Mouse (Mus musculus) kidney, adult 2 months (tissue): ENCODE measurements around the gene Plpp4. TPM values are rescaled to one million over a fixed set of nuclear protein-coding genes. Genes with fewer than 3 reads are reported as not detected.

Experiments
- DNase-seq: peaks from one replicate; pipeline ENCODE4 v3.0.0; 2021
- H3K27ac ChIP-seq: fragments of 200-500 bp; 2 replicates; pipeline ENCODE4 v1.5.1; 2012; ENCODE audit warnings: low read depth, low read length, control low read depth, inconsistent platforms; ENCODE audit not compliant: insufficient read depth
- H3K27me3 ChIP-seq: fragments of 200-500 bp; replicated peaks from 2 replicates; pipeline ENCODE4 v1.6.1; 2012; ENCODE audit warnings: mild to moderate bottlenecking, moderate library complexity, low read length, inconsistent platforms; ENCODE audit not compliant: control insufficient read depth, insufficient read depth
- H3K36me3 ChIP-seq: fragments of 200-500 bp; 2 replicates; pipeline ENCODE4 v1.6.1; 2012; ENCODE audit warnings: mild to moderate bottlenecking, moderate library complexity, low read length, inconsistent platforms; ENCODE audit not compliant: control insufficient read depth, insufficient read depth
- H3K4me1 ChIP-seq: fragments of 200-500 bp; 2 replicates; pipeline ENCODE4 v1.6.1; 2011; ENCODE audit warnings: low read length; ENCODE audit not compliant: control insufficient read depth, insufficient read depth
- H3K4me3 ChIP-seq: fragments of 200-500 bp; 2 replicates; pipeline ENCODE4 v1.5.1; 2011; ENCODE audit warnings: mild to moderate bottlenecking, low read depth, low read length, control low read depth; ENCODE audit not compliant: insufficient read depth
- CTCF ChIP-seq: fragments of 200-500 bp; conservative IDR thresholded peaks from 2 replicates; pipeline ENCODE4 v1.5.1; 2011; ENCODE audit warnings: low read depth, mild to moderate bottlenecking, control low read depth, low read length, moderate library complexity, mixed read lengths; ENCODE audit not compliant: insufficient read depth, insufficient read length
- POLR2A ChIP-seq: fragments of 200-500 bp; IDR thresholded peaks from one replicate; pipeline ENCODE4 v1.6.1; 2011; ENCODE audit warnings: low read depth, low read length, control low read depth
- WGBS: fragments of 180-500 bp; shearing (Covaris S2); methylation state at CpG from one replicate; pipeline ENCODE4 v1.1.7; 2018; 5-methylcytosine and 5-hydroxymethylcytosine counted together
- polyA plus RNA-seq: library from polyadenylated mRNA; depleted of rRNA; stranded (reverse); fragments of >200 nt; gene quantifications from 2 replicates; pipeline ENCODE4 v1.2.3, GENCODE M21; 2012

Gene Plpp4
- polyA plus RNA-seq, 1 experiment = 0.27 TPM

DNA sequence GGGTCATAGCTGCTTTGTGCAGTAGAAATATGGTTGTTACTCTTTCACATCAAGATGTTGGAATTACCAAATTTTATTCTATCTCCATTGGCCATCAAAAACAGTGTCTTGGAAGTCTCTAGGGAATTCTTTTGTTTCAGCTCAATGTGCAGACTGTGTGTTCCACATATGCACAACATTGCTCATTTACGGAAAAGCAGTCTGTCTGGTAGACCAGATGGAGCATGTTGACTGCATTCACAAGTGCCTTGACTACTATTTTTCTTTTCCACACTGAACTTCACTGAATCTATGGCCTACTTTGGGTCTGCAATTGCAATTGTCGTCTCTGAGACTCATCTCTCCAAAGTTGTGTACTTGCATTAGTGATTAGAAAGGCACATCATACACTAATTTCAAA, 98.7 kb downstream of the Plpp4 start:
- no peaks in the 10 kb centered on the region for H3K36me3 ChIP-seq
- no peak overlapping the region for H3K27ac ChIP-seq
- no peaks in the 10 kb centered on the region for H3K4me1 ChIP-seq
- WGBS = 83% methylated on average over 2 of the region's 2 CpGs
- H3K4me3 ChIP-seq = no peak overlapping the region
- TF ChIP-seq CTCF (no peak), POLR2A (no peak)
- no peak for DNase-seq
- no peaks in the 10 kb centered on the region for H3K27me3 ChIP-seq

DNA sequence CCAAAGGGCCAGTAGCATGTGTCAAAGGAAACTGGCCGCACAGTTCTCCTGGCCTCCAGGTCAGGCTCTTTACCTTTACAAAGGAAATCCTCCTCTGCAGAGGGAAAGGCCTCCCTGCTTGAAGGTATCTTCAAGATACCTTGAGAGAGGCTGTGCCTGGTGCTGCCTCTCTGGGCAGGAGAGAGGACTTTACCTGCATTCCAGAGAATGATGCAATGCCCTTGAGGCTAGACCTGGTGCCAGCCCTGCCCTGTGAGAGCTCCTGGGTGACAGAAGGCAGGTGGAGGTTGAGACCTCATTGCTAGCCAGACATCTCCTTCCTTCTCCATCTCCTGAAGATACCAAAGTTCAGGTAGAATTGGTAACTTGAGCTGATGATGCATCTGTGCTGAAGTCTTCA, 118.5 kb downstream of the Plpp4 start:
- TF ChIP-seq POLR2A (no peak), CTCF (no peak)
- Histone ChIP-seq H3K4me1 (no peaks in the 10 kb centered on the region), H3K27me3 (no peaks in the 10 kb centered on the region), H3K4me3 (no peak overlapping the region), H3K36me3 (no peaks in the 10 kb centered on the region), H3K27ac (no peak overlapping the region)
- 84% methylated on average over 1 of the region's 1 CpGs for WGBS
- DNase-seq = no peak

DNA sequence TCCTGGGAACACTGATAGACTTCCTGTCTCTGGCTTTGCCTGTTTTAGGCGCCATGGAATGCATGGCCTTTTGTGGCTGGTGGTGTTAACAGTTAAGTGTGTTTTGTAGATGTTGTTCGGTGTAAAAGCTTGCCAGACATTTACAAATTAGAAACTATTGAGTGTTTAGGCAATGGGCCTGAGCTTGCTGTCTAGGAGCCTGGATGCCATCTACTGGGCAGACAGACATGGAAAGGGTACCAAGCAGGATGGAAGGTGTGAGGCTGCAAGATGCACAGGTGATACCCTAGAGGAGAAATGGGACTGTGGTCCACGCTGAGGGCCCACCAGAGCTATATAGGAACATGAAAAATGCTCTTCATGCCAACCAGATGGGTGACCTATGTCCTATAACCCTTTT, 128.3 kb downstream of the Plpp4 start:
- Histone ChIP-seq H3K27ac (no peak overlapping the region), H3K27me3 (no peaks in the 10 kb centered on the region), H3K36me3 (no peaks in the 10 kb centered on the region), H3K4me3 (no peak overlapping the region), H3K4me1 (no peaks in the 10 kb centered on the region)
- DNase-seq = no peak
- 53% methylated on average over 3 of the region's 3 CpGs for WGBS
- no peak for TF ChIP-seq POLR2A

DNA sequence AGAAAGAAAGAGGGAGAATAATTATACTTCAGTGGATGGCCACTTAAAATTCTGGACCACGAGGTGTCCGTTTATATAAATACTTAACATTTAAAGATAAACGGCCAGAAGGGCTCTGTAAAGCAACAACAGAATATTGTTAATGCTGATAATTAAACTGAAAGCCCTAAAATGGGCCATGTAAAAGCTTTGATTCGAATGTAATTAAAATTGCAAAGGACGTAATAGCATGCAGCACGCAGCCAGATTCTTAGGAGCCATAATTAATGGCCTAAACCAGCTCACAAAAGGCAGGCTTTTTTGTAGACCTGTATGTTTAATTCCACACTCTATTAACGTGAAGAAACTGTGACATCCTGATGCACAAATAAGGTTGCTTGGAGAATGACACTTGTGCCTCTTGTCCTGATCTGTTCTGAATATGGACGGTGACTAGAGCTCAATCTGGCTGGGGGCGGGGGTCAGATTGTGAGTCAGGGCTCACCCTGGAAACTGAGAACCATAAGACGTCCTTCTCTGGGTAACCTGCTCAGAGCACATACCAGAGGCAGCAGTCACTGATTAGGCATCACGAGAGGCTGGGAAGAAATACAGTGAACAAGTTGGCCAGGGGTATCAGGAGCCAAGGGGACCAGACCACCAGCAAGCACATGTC, 136.1 kb downstream of the Plpp4 start:
- H3K27me3 ChIP-seq = no peaks in the 10 kb centered on the region
- no peak overlapping the region for H3K4me3 ChIP-seq
- no peaks in the 10 kb centered on the region for H3K4me1 ChIP-seq
- no peak for DNase-seq
- 71% methylated on average over 11 of the region's 11 CpGs for WGBS
- no peaks in the 10 kb centered on the region for H3K36me3 ChIP-seq
- no peak for TF ChIP-seq POLR2A
- TF ChIP-seq CTCF = no peak
- no peak overlapping the region for H3K27ac ChIP-seq

DNA sequence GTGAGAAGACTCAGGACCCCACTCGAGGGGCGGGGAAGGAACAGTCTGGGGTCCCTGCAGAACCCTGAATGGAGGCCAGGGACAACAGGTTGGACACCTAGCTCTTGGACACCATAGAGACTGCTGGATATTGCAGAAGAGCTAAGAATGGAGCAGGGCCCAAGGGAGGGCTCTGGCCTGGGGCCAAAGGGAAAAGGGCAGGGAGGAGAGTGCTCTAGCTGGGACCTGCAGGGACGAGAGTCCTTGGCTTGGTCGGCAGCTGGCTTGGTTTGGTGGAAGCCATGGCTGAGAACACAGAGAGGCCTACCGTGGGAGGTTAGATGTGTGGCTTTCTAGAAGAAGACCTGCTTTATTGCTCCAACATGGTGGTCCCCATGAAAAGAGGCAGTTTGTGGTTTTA, 139.7 kb downstream of the Plpp4 start:
- WGBS = 80% methylated on average over 5 of the region's 5 CpGs
- Histone ChIP-seq H3K4me3 (no peak overlapping the region), H3K27ac (no peak overlapping the region), H3K4me1 (no peaks in the 10 kb centered on the region), H3K27me3 (no peaks in the 10 kb centered on the region), H3K36me3 (no peaks in the 10 kb centered on the region)
- TF ChIP-seq POLR2A (no peak), CTCF (no peak)
- DNase-seq = no peak

DNA sequence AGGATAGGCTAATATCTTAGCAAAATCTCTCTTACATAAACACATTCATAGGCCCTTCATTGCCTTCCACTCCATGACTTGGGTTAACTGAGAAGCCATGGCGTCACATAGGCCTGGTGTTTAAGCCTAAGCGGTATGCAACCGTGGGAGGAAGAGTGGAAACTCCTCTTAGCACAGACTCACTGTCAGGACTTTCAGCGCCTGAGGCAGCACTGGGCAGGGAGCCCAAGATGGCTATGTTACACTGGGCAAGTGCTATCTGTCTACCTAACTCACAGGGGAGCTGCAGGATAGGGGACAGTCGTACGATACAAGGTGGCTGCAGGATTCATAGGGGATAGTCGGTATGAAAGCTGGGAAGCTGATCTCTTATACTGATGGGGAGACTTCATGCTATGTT, 142.2 kb downstream of the Plpp4 start:
- WGBS = 72% methylated on average over 7 of the region's 7 CpGs
- H3K27ac ChIP-seq = no peak overlapping the region
- TF ChIP-seq POLR2A = no peak
- TF ChIP-seq CTCF = no peak
- H3K4me3 ChIP-seq = no peak overlapping the region
- H3K4me1 ChIP-seq = no peaks in the 10 kb centered on the region
- DNase-seq = no peak
- no peaks in the 10 kb centered on the region for H3K36me3 ChIP-seq
- H3K27me3 ChIP-seq = no peaks in the 10 kb centered on the region

DNA sequence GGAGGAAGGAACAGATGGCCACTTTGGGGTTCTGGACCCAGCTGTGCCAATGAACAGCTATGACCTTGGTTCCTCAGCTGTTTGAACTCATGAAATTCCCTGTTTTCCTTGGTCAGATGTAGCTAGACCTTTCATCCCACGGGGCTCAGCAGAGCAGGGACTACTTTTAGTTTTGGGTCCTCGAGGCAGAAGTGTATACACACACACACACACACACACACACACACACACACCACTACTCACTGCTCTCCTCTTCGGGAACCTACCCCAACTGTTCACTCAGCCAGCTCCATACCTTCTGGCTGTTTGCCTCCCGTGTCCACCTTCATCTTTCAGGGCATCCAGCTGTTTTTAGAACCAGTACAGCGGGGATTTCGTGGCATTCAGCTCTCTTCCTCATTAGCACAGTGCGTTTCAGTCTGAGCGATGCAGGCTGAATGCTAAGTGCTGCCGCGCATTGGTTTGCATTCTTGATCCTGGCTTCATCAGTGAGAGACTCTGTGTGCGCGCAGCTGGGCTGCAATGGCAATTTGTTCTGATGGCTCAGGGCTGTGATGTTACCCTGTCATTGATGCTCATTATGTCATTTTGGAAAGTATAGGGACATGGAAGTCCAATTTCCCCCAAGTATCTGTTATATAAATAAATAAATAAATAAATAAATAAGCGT, 146.0 kb downstream of the Plpp4 start:
- WGBS = 81% methylated on average over 13 of the region's 13 CpGs

More for the DNA sequence above, 146.0 kb downstream of the Plpp4 start:
- H3K4me3 ChIP-seq = no peak overlapping the region
- DNase-seq = no peak
- no peaks in the 10 kb centered on the region for H3K4me1 ChIP-seq
- TF ChIP-seq CTCF = no peak
- no peak for TF ChIP-seq POLR2A
- no peak overlapping the region for H3K27ac ChIP-seq
- H3K36me3 ChIP-seq = no peaks in the 10 kb centered on the region
- no peaks in the 10 kb centered on the region for H3K27me3 ChIP-seq
